Mouse (Mus musculus): Measurements from ENCODE around the gene Scn2b. TPM values are rescaled to one million over a fixed set of nuclear protein-coding genes. Genes with fewer than 3 reads are reported as not detected.
A peak's percentile ranks its signal among the peaks of the same experiment; 100 is the strongest.

Scn2b gene
- polyA plus RNA-seq, 1 experiment, result 9.8 TPM

DNA sequence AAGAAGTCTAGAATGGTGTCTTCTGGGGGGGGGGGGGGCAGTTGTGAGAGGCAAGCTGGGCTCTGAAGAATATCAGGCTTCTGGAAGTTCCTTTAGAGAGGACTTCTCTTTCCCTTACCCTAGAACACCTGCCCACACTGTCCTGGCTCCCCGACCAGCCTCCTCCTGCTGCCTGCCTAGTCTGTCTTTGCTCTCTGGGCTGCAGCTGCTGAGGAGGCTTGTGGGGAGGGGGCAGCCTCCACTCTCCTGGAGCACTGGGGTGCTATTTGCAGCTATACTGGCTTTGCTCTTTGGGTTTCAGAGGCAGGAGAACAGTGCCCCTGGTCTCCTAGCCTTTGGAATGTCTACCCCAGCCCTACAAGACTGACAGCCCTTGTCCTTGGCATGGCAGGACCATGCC is 33.4 kb downstream of the Scn2b start:
- Histone ChIP-seq H3K4me3 (ENCODE audit: control insufficient read depth, insufficient read depth, low read length) (no peak overlapping the region), H3K36me3 (ENCODE audit: control insufficient read depth, insufficient read depth, low read length) (no peaks in the 10 kb centered on the region), H3K27ac (ENCODE audit: control insufficient read depth, insufficient read depth, low read length) (no peak overlapping the region), H3K27me3 (ENCODE audit: control insufficient read depth, insufficient read depth, low read length) (no peaks in the 10 kb centered on the region; the same call in 1 of the 2 replicates), H3K4me1 (replicated peaks; ENCODE audit: control insufficient read depth, insufficient read depth, low read length) (peaks cover 38% of the 10 kb centered on the region)
- DNase-seq, result no peak
- WGBS, result 28% methylated on average over 1 of the region's 1 CpGs
- TF ChIP-seq CTCF (IDR thresholded peaks at IDR 0.05; ENCODE audit: borderline replicate concordance, control insufficient read depth, extremely low read depth, insufficient read depth, low read length, poor library complexity), result no peak
- TF ChIP-seq POLR2A (IDR thresholded peaks at IDR 0.05; ENCODE audit: control insufficient read depth, extremely low read depth, insufficient read depth, low read length, poor library complexity), result no peak

DNA sequence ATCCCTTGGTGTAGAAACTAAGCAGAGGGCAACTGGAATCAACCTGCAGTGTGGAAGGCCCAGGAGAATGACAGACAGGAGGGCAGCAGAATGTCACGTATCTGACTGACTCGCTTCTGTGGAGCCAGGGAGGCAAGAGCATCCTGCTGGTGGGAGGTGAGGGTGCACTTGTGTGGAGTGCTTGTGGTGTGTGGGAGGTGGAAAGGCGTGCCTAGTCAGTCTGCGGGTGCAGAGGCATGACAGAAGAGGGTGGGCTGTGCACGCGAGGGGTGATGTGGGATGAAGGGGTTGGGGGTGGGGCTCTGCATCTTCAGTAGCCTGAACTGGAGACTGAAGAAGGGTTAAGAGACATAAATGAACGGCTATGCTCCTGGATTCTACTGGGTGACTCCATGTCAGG is 35.8 kb downstream of the Scn2b start:
- H3K4me1 ChIP-seq (replicated peaks; ENCODE audit: control insufficient read depth, insufficient read depth, low read length), result peaks cover 21% of the 10 kb centered on the region
- H3K27ac ChIP-seq (ENCODE audit: control insufficient read depth, insufficient read depth, low read length), result peak overlapping the region; percentile 29; the same call in 1 of the 2 replicates
- H3K27me3 ChIP-seq (ENCODE audit: control insufficient read depth, insufficient read depth, low read length), result no peaks in the 10 kb centered on the region; the same call in 1 of the 2 replicates
- TF ChIP-seq POLR2A (IDR thresholded peaks at IDR 0.05; ENCODE audit: control insufficient read depth, extremely low read depth, insufficient read depth, low read length, poor library complexity) (no peak), CTCF (IDR thresholded peaks at IDR 0.05; ENCODE audit: borderline replicate concordance, control insufficient read depth, extremely low read depth, insufficient read depth, low read length, poor library complexity) (0 out of 2 replicates have a peak, but pooled peaks have one; percentile 27)
- peak; percentile 59 for DNase-seq
- no peaks in the 10 kb centered on the region for H3K36me3 ChIP-seq (ENCODE audit: control insufficient read depth, insufficient read depth, low read length)
- H3K4me3 ChIP-seq (ENCODE audit: control insufficient read depth, insufficient read depth, low read length), result no peak overlapping the region
- WGBS, result 21% methylated on average over 7 of the region's 7 CpGs

DNA sequence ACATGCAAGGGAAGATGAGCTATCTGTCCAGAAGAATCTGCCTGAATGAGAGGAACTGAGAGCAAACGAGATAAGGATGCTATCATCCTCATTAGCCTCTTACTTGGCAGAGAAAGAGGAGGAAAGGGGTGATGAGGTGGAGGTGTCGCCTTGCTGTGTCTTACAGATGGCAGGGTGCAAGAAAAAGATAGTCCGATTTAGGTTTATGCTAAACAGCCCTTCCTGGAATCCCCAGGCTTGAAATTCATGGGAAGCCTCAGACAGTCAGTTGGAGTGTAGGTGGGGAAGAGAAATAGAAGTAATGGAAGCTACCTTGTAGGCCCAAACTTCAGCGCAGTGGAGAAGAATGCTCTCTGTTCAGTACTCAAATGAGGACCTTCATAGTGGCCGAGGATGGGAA is 50.3 kb downstream of the Scn2b start:
- H3K4me3 ChIP-seq (ENCODE audit: control insufficient read depth, insufficient read depth, low read length), result no peak overlapping the region
- no peaks in the 10 kb centered on the region for H3K36me3 ChIP-seq (ENCODE audit: control insufficient read depth, insufficient read depth, low read length)
- DNase-seq, result no peak
- TF ChIP-seq POLR2A (IDR thresholded peaks at IDR 0.05; ENCODE audit: control insufficient read depth, extremely low read depth, insufficient read depth, low read length, poor library complexity) (no peak), CTCF (IDR thresholded peaks at IDR 0.05; ENCODE audit: borderline replicate concordance, control insufficient read depth, extremely low read depth, insufficient read depth, low read length, poor library complexity) (no peak)
- H3K27me3 ChIP-seq (ENCODE audit: control insufficient read depth, insufficient read depth, low read length), result no peaks in the 10 kb centered on the region
- no peaks in the 10 kb centered on the region for H3K4me1 ChIP-seq (replicated peaks; ENCODE audit: control insufficient read depth, insufficient read depth, low read length)
- WGBS, result 92% methylated on average over 5 of the region's 5 CpGs
- H3K27ac ChIP-seq (ENCODE audit: control insufficient read depth, insufficient read depth, low read length), result no peak overlapping the region

- no peak for TF ChIP-seq POLR2A (IDR thresholded peaks at IDR 0.05; ENCODE audit: control insufficient read depth, extremely low read depth, insufficient read depth, low read length, poor library complexity)
- TF ChIP-seq CTCF (IDR thresholded peaks at IDR 0.05; ENCODE audit: borderline replicate concordance, control insufficient read depth, extremely low read depth, insufficient read depth, low read length, poor library complexity), result no peak
- DNase-seq, result no peak
- 97% methylated on average over 5 of the region's 5 CpGs for WGBS
- H3K27me3 ChIP-seq (ENCODE audit: control insufficient read depth, insufficient read depth, low read length), result no peaks in the 10 kb centered on the region
- H3K4me1 ChIP-seq (replicated peaks; ENCODE audit: control insufficient read depth, insufficient read depth, low read length), result no peaks in the 10 kb centered on the region; the same call in none of the 2 replicates
- H3K27ac ChIP-seq (ENCODE audit: control insufficient read depth, insufficient read depth, low read length), result no peak overlapping the region
- H3K36me3 ChIP-seq (ENCODE audit: control insufficient read depth, insufficient read depth, low read length), result no peaks in the 10 kb centered on the region
- no peak overlapping the region for H3K4me3 ChIP-seq (ENCODE audit: control insufficient read depth, insufficient read depth, low read length)
These were observed 52.6 kb downstream of the Scn2b start for GRCm38 (mm10) chr9:45170150-45170549.

GRCm38 (mm10) chr9:45171073-45171610 is 53.6 kb downstream of the Scn2b start:
- Histone ChIP-seq H3K4me3 (ENCODE audit: control insufficient read depth, insufficient read depth, low read length) (no peak overlapping the region), H3K27ac (ENCODE audit: control insufficient read depth, insufficient read depth, low read length) (no peak overlapping the region), H3K36me3 (ENCODE audit: control insufficient read depth, insufficient read depth, low read length) (no peaks in the 10 kb centered on the region), H3K4me1 (replicated peaks; ENCODE audit: control insufficient read depth, insufficient read depth, low read length) (no peaks in the 10 kb centered on the region; the same call in none of the 2 replicates), H3K27me3 (ENCODE audit: control insufficient read depth, insufficient read depth, low read length) (no peaks in the 10 kb centered on the region)
- 97% methylated on average over 1 of the region's 1 CpGs for WGBS
- TF ChIP-seq POLR2A (IDR thresholded peaks at IDR 0.05; ENCODE audit: control insufficient read depth, extremely low read depth, insufficient read depth, low read length, poor library complexity), result no peak
- TF ChIP-seq CTCF (IDR thresholded peaks at IDR 0.05; ENCODE audit: borderline replicate concordance, control insufficient read depth, extremely low read depth, insufficient read depth, low read length, poor library complexity), result no peak
- DNase-seq, result no peak

DNA sequence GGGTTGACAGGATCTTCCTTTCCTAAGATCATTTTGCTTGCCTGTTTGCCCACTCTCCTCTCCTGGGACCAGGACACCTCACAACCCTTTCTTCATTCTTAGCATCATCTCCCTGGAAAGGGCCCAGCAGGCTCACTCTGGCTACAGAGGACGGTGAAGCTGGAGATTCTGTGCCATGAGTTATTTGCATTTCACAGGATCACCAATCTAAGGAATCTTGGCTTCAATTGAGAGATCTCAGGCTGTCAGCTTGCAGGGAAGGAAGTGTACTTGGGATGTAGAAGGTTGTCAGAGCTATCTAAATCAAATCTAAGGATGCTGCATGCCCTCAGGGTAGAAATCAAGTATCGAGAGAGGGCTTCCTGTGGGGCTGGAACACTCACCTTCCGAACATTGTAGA is 55.9 kb downstream of the Scn2b start:
- TF ChIP-seq POLR2A (IDR thresholded peaks at IDR 0.05; ENCODE audit: control insufficient read depth, extremely low read depth, insufficient read depth, low read length, poor library complexity), result no peak
- no peak for TF ChIP-seq CTCF (IDR thresholded peaks at IDR 0.05; ENCODE audit: borderline replicate concordance, control insufficient read depth, extremely low read depth, insufficient read depth, low read length, poor library complexity)
- H3K4me1 ChIP-seq (replicated peaks; ENCODE audit: control insufficient read depth, insufficient read depth, low read length), result peaks cover 3% of the 10 kb centered on the region
- no peak for DNase-seq
- no peaks in the 10 kb centered on the region for H3K27me3 ChIP-seq (ENCODE audit: control insufficient read depth, insufficient read depth, low read length)
- no peaks in the 10 kb centered on the region for H3K36me3 ChIP-seq (ENCODE audit: control insufficient read depth, insufficient read depth, low read length)
- WGBS, result 90% methylated on average over 3 of the region's 3 CpGs
- H3K27ac ChIP-seq (ENCODE audit: control insufficient read depth, insufficient read depth, low read length), result no peak overlapping the region
- no peak overlapping the region for H3K4me3 ChIP-seq (ENCODE audit: control insufficient read depth, insufficient read depth, low read length)

- no peaks in the 10 kb centered on the region for H3K27me3 ChIP-seq (ENCODE audit: control insufficient read depth, insufficient read depth, low read length)
- TF ChIP-seq POLR2A (IDR thresholded peaks at IDR 0.05; ENCODE audit: control insufficient read depth, extremely low read depth, insufficient read depth, low read length, poor library complexity) (no peak), CTCF (IDR thresholded peaks at IDR 0.05; ENCODE audit: borderline replicate concordance, control insufficient read depth, extremely low read depth, insufficient read depth, low read length, poor library complexity) (no peak)
- no peak overlapping the region for H3K4me3 ChIP-seq (ENCODE audit: control insufficient read depth, insufficient read depth, low read length)
- H3K36me3 ChIP-seq (ENCODE audit: control insufficient read depth, insufficient read depth, low read length), result no peaks in the 10 kb centered on the region
- peaks cover 50% of the 10 kb centered on the region for H3K4me1 ChIP-seq (replicated peaks; ENCODE audit: control insufficient read depth, insufficient read depth, low read length)
- peak overlapping the region; percentile 66; the same call in 1 of the 2 replicates for H3K27ac ChIP-seq (ENCODE audit: control insufficient read depth, insufficient read depth, low read length)
- 23% methylated on average over 5 of the region's 5 CpGs for WGBS
- DNase-seq, result no peak
These were observed 61.7 kb downstream of the Scn2b start for GRCm38 (mm10) chr9:45179282-45179681.
